Mouse (Mus musculus) megakaryocyte, embryonic 14.5 days (primary cell): ENCODE measurements around the gene Hoxd4.

Source experiments
- FLI1 ChIP-seq: IDR thresholded peaks from 2 replicates; pipeline ENCODE4 v1.6.1; 2012; ENCODE audit warnings: low read length, inconsistent platforms, mixed read lengths
- GATA1 ChIP-seq: IDR thresholded peaks from 3 replicates; pipeline ENCODE4 v1.6.1; 2012; ENCODE audit warnings: mixed read lengths, low read length, inconsistent platforms, borderline replicate concordance

DNA sequence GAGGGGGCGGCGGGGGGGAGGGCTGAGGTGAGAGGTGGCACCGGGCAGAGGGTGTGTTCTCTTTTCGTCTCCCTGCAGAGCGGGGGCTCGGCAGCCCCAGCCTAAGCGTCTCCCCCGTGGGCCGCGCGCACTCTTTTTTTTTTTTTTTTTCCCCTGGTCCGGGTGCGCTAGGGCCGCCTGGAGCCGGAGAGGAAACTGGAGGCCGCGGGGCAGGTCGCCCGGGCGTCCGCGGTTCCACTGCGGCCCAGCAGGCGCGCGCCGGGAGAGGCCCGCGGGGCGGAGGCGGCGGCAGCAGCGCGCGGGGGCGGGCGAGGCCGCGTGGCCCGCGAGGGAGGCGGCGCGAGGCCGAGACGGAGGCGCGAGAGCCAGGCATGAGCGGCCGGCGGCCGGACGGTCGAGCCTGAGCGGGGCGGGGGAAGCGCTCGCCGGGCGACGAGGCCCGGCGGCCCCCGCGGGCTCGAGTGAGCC, 6.7 kb upstream of the Hoxd4 start:
- TF ChIP-seq GATA1 (no peak), FLI1 (no peak)
